Mouse (Mus musculus) liver, embryonic 14.5 days (tissue): ENCODE measurements around the gene Mark2.
"Not testable (repeated sequence)": the region's sequence is repeated elsewhere in the genome, so short reads cannot be mapped to it uniquely, and the experiment has no call there.

Experiments
- CTCF ChIP-seq: IDR thresholded peaks from 2 replicates; pipeline ENCODE4 v1.5.1; 2016; ENCODE audit warnings: antibody characterized with exemption, low read depth, control low read depth
- EP300 ChIP-seq: IDR thresholded peaks from 2 replicates; pipeline ENCODE4 v1.6.1; 2016; ENCODE audit warnings: antibody characterized with exemption, low read depth

- TF ChIP-seq CTCF, EP300: not testable (repeated sequence)
Observed at GRCm38 (mm10) chr19:7369469-7369868, 27.8 kb upstream of the Mark2 start.
